Mouse (Mus musculus) megakaryocyte, embryonic 14.5 days (primary cell): ENCODE results near the gene Nrip2.

Source experiments
- FLI1 ChIP-seq: IDR thresholded peaks from 2 replicates; pipeline ENCODE4 v1.6.1; 2012; ENCODE audit warnings: low read length, inconsistent platforms, mixed read lengths
- GATA1 ChIP-seq: IDR thresholded peaks from 3 replicates; pipeline ENCODE4 v1.6.1; 2012; ENCODE audit warnings: mixed read lengths, low read length, inconsistent platforms, borderline replicate concordance

GRCm38 (mm10) chr6:128399421-128400185, 507 bp downstream of the Nrip2 start:
- TF ChIP-seq GATA1 (no peak), FLI1 (no peak)
